In genomic region chr2:157468130-157468796, GRCm38 (mm10) we compare ENCODE assay signal across 9 mouse cellular contexts. TPM values are rescaled to one million over a fixed set of nuclear protein-coding genes. Genes with fewer than 3 reads are reported as not detected.
DNase-seq lines count a peak whose midpoint lies in the region; ATAC-seq and TF ChIP-seq lines count a peak whose summit lies in the region.
"Had no signal": no experiment of that assay in that cellular context is flagged by ENCODE, and none has a peak within 500 bp of the region (broad histone marks: within the 10 kb centered on the region; RNA-seq: fewer than 3 reads in every experiment).

No protein-coding gene starts in this region.

- H3K4me2 ChIP-seq in midbrain, embryonic 14.5 days (ENCODE audit: low read length), result no peak overlapping the region

- WGBS in midbrain, embryonic 10.5 days, result 62% methylated on average over 8 of the region's 8 CpGs
- 70% methylated on average over 8 of the region's 8 CpGs for WGBS in midbrain, embryonic 14.5 days

- H3K27me3 ChIP-seq in midbrain, embryonic 10.5 days (ENCODE audit: low read depth, poor library complexity, severe bottlenecking), result peaks cover 30% of the 10 kb centered on the region; the same call in 1 of the 2 replicates
- H3K27me3 ChIP-seq in midbrain, embryonic 14.5 days (ENCODE audit: control insufficient read depth, insufficient read depth, low read length), result no peaks in the 10 kb centered on the region

- TF ChIP-seq CTCF in embryonic fibroblast, embryonic 13.5 days (IDR thresholded peaks at IDR 0.05; ENCODE audit: borderline replicate concordance, insufficient read depth, low read length), result peak; percentile 56; the same call in 1 of the 2 replicates

- H3K36me3 ChIP-seq in midbrain, embryonic 10.5 days, result peaks cover 60% of the 10 kb centered on the region
- peaks cover 68% of the 10 kb centered on the region for H3K36me3 ChIP-seq in midbrain, embryonic 14.5 days (ENCODE audit: control insufficient read depth, insufficient read depth, low read length)

- no peak overlapping the region for H3K4me3 ChIP-seq in midbrain, embryonic 10.5 days
- H3K4me3 ChIP-seq in midbrain, embryonic 14.5 days (replicated peaks; ENCODE audit: low read depth, low read length), result no peak overlapping the region
- H3K4me3 ChIP-seq in embryonic fibroblast, embryonic 13.5 days (ENCODE audit: insufficient read depth, low read length), result no peak overlapping the region

- DNase-seq in cerebellum, adult 11 months, result peak; percentile 21
- no peak for DNase-seq in cerebellum, adult 11-12 months
- no peak for DNase-seq in midbrain, embryonic 10.5 days (ENCODE audit: low spot score)
- DNase-seq in midbrain, embryonic 14.5 days, result no peak
- peak; percentile 14 to 16 for DNase-seq in spleen, postnatal 36 days (ENCODE audit: low spot score in 2 of 2)
- DNase-seq in left cerebral cortex, adult 9 months (ENCODE audit: low spot score in 2 of 2), result no peak
- DNase-seq in layer of hippocampus, postnatal 36 days, result no peak
- DNase-seq: embryo, embryonic 11 days had no signal

- H3K4me1 ChIP-seq in midbrain, embryonic 10.5 days, result peaks cover 79% of the 10 kb centered on the region
- H3K4me1 ChIP-seq in midbrain, embryonic 14.5 days (ENCODE audit: control insufficient read depth, insufficient read depth, low read length), result peaks cover 41% of the 10 kb centered on the region
- peaks cover 8% of the 10 kb centered on the region; the same call in 1 of the 2 replicates for H3K4me1 ChIP-seq in embryonic fibroblast, embryonic 13.5 days (ENCODE audit: control insufficient read depth, insufficient read depth, low read length)

- ATAC-seq in midbrain, embryonic 14.5 days (ENCODE audit: low FRiP score, low TSS enrichment), result no peak

- peak overlapping the region; percentile 53; the same call in 1 of the 2 replicates for H3K27ac ChIP-seq in midbrain, embryonic 10.5 days (replicated peaks)
- no peak overlapping the region for H3K27ac ChIP-seq in midbrain, embryonic 14.5 days (replicated peaks; ENCODE audit: low read depth, low read length)
- H3K27ac ChIP-seq in embryonic fibroblast, embryonic 13.5 days (ENCODE audit: insufficient read depth, low read length), result no peak overlapping the region

- no peak overlapping the region for H3K9ac ChIP-seq in midbrain, embryonic 14.5 days (replicated peaks; ENCODE audit: low read length)

- TF ChIP-seq POLR2A in embryonic fibroblast, embryonic 13.5 days (IDR thresholded peaks at IDR 0.05; ENCODE audit: low read depth, low read length), result no peak

- H3K9me3 ChIP-seq in midbrain, embryonic 10.5 days (replicated peaks), result no peaks in the 10 kb centered on the region
- H3K9me3 ChIP-seq in midbrain, embryonic 14.5 days (ENCODE audit: control insufficient read depth, low read length), result no peaks in the 10 kb centered on the region

RNA-seq across cellular contexts. Expression of gene Src, which starts 50.0 kb away (rescaled TPM):
- 16.1 and 19.3 TPM in 2 replicates for polyA plus RNA-seq in midbrain, embryonic 10.5 days (2016; fragmentation: Nextera tagmentation; extraction: Ambion mirVana)
- polyA plus RNA-seq in midbrain, embryonic 14.5 days (2014; fragmentation: Nextera tagmentation; extraction: Ambion mirVana), result 34.3 and 52.2 TPM in 2 replicates
- polyA plus RNA-seq in embryonic fibroblast, embryonic 13.5 days (2011; ENCODE audit: insufficient read length, low read depth, missing spikeins), result 38.1 and 48.9 TPM in 2 replicates
- total RNA-seq in layer of hippocampus, postnatal 36 days (2021), result 100 to 1,000 TPM; 154 to 160 TPM

Comparison
In these comparisons a context has a peak if more than half of its experiments do, and no peak if none do; other contexts are left out.
1. DNase-seq: peak in cerebellum, adult 11 months (single experiment) and spleen, postnatal 36 days (2 of 2); none in cerebellum, adult 11-12 months (single experiment), midbrain, embryonic 10.5 days (single experiment), midbrain, embryonic 14.5 days (single experiment), left cerebral cortex, adult 9 months (0 of 2) and layer of hippocampus, postnatal 36 days (0 of 2).